Mouse (Mus musculus) heart, postnatal 14 days (tissue): ENCODE results near the gene Rbm14. TPM values are rescaled to one million over a fixed set of nuclear protein-coding genes. Genes with fewer than 3 reads are reported as not detected.

ENCODE experiments used
- DNase-seq, 2 experiments: peaks; one replicate each; pipeline ENCODE4 v3.0.0; 2021 to 2022
- intact Hi-C: fragments of 180-260 bp; cut with DNase I; formaldehyde crosslinking; loops from one replicate; pipeline ENCODE4 v1.15.1; 2025
- total RNA-seq, 2 experiments: library from RNA; stranded (reverse); gene quantifications; 2 replicates each; pipeline ENCODE4 v1.2.3; 2021

The Rbm14 gene
- total RNA-seq, 2 experiments from 2014 or later: 25.3 to 32.3 TPM

GRCm38 (mm10) chr19:4820678-4821303, 9.4 kb upstream of the Rbm14 start:
- peak; percentile 81 to 83 for DNase-seq
- intact Hi-C loops: no loop called here

GRCm38 (mm10) chr19:4817182-4817835, 5.9 kb upstream of the Rbm14 start:
- intact Hi-C loops: no loop called here
- DNase-seq: no peak

- DNase-seq: peak in 1 of 2 experiments; percentile 28
- intact Hi-C loops: loop anchor here (2.0 kb wide), 2 partner anchors 26 to 58 kb away; partner anchors contain the start of genes Ccdc87 and Ccs
Measured at GRCm38 (mm10) chr19:4813015-4813414, 1.6 kb upstream of the Rbm14 start.

- peak in 1 of 2 experiments; percentile 16 for DNase-seq
- intact Hi-C loops: loop anchor here (2.0 kb wide), 2 partner anchors 26 to 58 kb away; partner anchors contain the start of genes Ccdc87 and Ccs
Measured at GRCm38 (mm10) chr19:4812334-4812949, 1.0 kb upstream of the Rbm14 start.

DNA sequence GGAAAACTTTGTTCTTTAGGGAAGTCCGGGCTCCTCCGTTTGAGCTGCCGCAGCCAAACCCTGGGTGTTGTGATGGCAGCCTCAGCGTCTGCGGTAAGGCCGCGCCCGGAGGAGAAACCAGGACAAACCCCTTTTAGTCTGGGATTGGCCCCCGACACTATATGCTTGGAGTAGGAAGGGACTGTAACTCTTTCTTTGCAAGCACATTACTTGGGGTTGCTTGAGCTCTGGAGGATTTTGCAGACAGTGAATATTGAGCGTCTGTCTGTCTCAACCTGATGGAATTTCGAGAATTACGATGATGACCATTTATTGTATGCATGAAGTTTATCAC, 442 bp upstream of the Rbm14 start:
- intact Hi-C loops: loop anchor here (2.0 kb wide), 2 partner anchors 27 to 57 kb away; partner anchors contain the start of genes Ccdc87 and Ccs

DNA sequence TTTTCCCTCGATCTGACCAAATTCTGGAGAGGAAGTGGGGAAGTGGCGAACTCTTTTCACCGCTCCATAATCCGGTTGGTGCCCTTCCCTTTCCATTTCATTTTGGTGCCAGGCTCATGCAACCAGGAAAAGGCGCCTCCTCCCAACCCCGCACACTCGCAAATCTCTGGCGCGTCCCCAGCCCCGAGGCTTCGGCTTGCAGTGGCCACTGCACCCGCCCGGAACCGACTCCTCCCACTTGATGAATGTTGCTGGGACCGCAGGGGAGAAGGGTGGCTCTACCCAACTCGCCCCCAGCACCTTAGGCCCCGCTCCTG, 730 bp downstream of the Rbm14 start:
- intact Hi-C loops: no loop called here

More for the DNA sequence above, 442 bp upstream of the Rbm14 start:
- DNase-seq: no peak

DNA sequence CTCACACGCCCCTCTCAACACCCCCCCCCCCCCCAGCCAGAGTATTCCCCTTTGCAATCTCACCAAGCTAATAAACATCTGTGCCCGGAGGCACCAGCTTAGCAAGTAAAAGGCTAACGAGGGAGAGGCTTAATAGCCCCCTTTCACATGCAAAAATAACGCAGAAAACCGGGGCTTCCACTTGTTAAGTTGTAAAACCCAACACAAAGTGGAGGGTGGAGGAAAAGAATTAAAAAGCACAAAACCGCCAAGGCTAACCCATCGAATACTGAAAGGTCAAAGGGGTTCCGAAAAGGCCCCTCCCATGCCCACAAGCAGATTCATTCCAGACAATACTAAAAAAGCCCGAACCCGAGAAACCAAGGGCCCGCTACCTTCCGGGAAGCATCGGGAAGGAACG, 1.1 kb downstream of the Rbm14 start:
- no peak for DNase-seq
- intact Hi-C loops: no loop called here

More for the DNA sequence above, 730 bp downstream of the Rbm14 start:
- no peak for DNase-seq

DNA sequence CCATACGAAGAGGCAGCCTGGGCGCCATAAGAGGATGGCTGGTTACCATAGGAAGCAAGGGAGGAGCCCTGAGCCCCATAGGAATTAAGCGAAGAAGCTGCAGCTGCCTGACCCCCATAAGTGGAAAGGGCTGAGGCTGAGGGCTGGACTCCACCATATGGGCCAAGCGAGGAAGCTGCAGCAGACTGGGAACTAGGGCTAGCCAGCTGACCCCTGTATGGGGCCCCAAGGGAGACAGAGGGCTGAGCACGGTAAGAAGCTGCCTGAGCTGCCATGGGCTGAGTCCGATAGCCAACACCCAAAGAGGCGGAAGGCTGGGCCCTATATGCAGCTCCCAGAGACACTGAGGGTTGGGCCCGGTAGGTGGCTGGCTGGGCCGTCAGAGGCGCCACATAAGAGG, 8.2 kb downstream of the Rbm14 start:
- no peak for DNase-seq
- intact Hi-C loops: no loop called here

GRCm38 (mm10) chr19:4802691-4803091, 8.7 kb downstream of the Rbm14 start:
- intact Hi-C loops: no loop called here

DNA sequence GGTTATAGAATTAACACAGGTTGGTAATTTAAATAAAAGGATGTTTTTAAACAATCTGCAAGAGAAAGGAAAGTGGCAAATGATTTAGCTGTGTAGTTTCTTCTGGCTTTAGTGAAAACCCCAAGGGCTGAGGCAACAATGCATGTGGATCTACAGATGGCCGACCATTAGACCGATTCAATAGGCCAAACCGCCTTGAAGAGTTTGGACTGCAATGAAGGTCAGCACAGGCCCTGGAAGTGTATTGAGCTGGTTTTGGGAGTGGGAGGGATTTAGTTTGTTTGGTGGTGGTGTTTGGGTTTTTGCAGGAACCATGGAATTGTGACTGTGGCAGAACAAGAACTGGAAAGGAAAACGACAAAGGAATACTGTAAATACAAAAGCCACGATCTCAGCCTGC, 12.4 kb downstream of the Rbm14 start:
- DNase-seq: no peak
- intact Hi-C loops: loop anchor here (5.0 kb wide), 1 partner anchor 37 kb away; no protein-coding TSS in a partner anchor

More at GRCm38 (mm10) chr19:4802691-4803091, 8.7 kb downstream of the Rbm14 start:
- no peak for DNase-seq

DNA sequence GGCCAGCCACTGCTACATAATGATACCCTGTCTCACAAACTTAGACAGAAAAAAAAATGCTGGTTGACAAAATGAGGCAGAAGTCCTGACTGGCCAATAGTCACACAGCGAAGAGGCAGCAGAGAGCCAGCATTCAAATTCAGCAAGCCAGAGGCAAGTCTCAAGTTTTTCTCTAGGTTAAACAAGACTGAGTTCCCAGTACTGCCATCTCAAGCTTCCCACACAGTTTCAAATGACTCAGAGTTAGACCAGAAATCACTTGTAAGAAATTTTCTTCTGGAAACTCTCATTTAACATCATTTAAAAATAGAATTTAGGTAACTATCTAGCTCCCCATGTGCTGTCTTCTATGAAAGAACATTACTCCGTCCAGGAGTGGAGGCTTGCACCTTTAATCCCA, 13.6 kb downstream of the Rbm14 start:
- intact Hi-C loops: loop anchor here (5.0 kb wide), 1 partner anchor 36 kb away; no protein-coding TSS in a partner anchor
- DNase-seq: no peak

DNA sequence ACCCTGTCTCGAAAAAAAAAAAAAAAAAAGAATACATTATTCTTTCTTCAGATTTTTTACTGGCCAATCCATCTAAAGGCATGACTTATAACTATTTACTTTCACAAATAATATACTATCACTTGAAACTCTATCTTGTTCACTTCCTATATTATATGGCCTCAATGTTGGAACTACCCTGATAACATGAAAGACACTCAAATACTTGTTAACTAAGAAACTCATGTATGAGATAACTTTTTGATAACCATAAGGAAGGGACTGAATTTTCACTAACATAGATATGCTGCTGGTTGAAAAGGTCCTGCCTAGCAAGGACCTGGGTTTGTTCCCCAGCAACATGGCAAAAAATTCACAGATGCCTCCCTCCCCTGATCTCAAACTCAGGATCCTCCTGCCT, 15.5 kb downstream of the Rbm14 start:
- intact Hi-C loops: loop anchor here (2.0 to 5.0 kb wide), 2 partner anchors 13 to 34 kb away; no protein-coding TSS in a partner anchor
- no peak for DNase-seq

DNA sequence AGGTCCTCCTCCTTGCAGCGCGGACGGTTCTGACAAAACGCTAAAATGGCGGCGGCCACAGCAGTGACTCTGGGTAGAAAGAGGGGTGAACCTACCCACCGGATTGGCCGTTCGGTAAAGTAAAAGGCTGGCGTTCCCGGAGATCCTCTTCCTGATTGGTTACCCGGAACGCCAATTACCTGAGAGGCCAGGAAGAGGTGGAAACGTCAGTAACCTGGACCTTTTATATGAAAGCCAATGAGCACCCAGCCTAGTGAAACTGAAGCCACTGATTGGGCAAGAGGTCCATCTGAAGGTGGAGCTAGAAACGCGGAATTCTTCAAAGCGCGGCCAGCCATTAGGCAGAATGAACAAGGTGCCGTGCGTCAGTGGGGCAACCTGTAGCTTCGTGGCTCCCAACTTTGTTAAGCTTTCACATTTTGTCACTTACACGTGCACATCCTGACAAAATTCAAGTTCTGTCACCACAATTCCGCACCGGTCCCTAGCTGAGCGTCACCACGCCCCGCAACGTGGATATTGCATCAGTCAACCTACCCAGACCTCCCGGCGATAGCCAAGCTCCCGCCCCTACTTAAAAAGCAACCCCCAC, 17.5 kb downstream of the Rbm14 start, which contains the start of gene Rbm4:
Gene Rbm4 (minus strand): TSS at position 71 of the 592 bp plus-strand sequence.
- peak; percentile 94 to 97 for DNase-seq
- intact Hi-C loops: loop anchor here (2.0 kb wide), 1 partner anchor 15 kb away; no protein-coding TSS in a partner anchor

- intact Hi-C loops: no loop called here
- no peak for DNase-seq
Measured at GRCm38 (mm10) chr19:4793281-4793830, 18.1 kb downstream of the Rbm14 start.

DNA sequence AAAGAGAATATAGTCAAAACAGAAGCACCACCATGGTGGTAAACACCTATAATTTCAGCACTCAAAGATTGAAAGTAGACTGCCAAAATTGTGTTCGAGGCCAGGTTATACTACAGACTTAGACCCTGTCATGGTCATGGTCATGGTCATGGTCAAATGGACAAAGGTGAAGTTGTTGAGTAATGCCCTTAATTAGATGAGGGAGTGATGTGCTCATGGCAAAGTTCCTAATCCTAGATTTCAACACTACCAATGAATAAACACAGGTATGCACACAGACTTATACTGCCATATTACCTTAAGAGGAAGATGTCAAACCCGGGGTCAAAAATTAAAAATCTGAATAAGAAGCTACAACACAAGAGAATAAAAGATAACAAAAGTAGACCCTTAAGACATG, 25.1 kb downstream of the Rbm14 start:
- intact Hi-C loops: no loop called here

DNA sequence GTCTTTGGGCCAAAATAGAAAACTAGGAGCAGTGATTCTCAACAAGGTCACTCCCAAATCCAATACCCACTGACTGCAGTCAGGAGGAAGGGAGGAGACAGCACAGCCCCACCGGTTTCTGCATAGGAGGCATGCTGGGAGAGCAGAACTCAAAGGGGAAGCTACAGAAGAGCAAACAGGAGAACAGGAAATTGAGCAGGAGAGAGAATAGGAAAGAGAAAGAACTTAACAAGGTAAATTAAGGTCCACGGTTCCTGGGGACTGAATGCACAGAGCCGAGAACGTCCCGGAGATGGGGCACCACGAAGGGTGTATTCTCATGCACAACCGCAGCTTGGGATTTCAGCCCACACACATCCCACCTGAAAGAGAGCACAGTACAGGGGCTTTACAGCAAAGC, 26.2 kb downstream of the Rbm14 start:
- no peak for DNase-seq
- intact Hi-C loops: no loop called here

More for the DNA sequence above, 25.1 kb downstream of the Rbm14 start:
- no peak for DNase-seq

DNA sequence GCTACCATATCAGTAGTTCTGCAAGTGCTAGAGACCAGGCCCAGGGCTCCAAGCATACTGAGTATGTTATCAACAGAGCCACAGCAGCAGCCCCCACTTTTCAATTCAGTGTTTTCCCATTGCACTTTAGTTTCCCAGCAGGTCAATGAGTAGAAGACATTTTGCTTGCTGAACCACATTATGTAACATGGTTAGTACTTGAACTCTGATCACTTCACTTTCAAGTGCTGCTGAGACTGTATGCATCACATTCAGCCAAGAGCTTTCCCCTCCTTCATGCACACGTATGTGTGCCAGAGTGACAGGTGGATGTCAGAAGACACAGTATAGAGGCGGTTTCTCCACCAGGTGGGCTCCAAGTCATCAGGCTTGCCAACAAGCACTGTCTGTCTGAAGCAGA, 28.5 kb downstream of the Rbm14 start:
- DNase-seq: no peak
- intact Hi-C loops: no loop called here

DNA sequence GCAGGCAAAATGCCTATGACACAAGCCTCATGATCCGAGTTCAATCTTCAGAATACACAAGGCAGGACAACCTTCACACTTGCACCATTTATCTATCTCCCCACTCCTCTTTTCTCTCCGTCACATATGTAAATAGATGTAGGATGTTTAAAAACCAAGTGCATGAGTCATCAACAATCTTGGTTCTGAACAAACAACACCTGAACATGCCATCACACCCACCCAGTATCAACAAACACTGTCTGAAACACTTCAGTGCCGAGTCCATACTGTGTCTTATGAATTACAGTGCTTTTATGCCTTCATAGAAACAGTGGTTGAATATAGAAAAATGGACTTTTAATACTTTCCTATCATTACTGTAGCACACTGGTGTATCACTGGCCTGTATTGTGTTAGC, 38.6 kb downstream of the Rbm14 start:
- DNase-seq: no peak
- intact Hi-C loops: no loop called here

- intact Hi-C loops: no loop called here
Measured at GRCm38 (mm10) chr19:4767507-4768148, 43.8 kb downstream of the Rbm14 start.

DNA sequence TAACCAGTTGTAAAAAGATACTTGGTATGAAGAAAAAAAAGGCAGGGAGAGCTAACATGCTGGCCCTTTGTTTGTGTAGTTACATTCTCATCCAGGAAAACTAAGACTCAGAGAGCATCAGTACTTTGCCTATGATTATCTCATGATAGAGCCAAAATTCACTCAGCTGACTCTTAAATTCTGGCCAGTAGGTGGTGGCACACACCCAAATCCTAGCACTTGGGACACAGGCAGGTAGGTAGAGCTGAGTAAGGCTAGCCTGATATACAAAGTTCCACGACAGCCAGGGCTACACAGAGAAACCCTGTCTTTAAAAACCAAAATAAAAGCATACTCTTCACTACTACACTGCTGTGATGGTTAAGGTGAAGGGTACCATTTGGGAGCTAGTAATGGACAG, 48.6 kb downstream of the Rbm14 start:
- no peak for DNase-seq
- intact Hi-C loops: loop anchor here (5.0 kb wide), 1 partner anchor 34 kb away; no protein-coding TSS in a partner anchor

More at GRCm38 (mm10) chr19:4767507-4768148, 43.8 kb downstream of the Rbm14 start:
- DNase-seq: no peak
